Mouse (Mus musculus): Measurements from ENCODE around the gene Nono. TPM values are rescaled to one million over a fixed set of nuclear protein-coding genes. Genes with fewer than 3 reads are reported as not detected.

The Nono gene
- total RNA-seq (2021): 10 to 100 TPM; 58.2 to 60.3 TPM
- long read RNA-seq, experiment 1, transcript Nono-201 (12 exons, 2,562 nt): major isoform, 25 of 39 reads
- long read RNA-seq, experiment 1, partial matches to known transcripts: 4 of 39 reads
- long read RNA-seq, experiment 1, other reads (novel, unspliced or antisense): 9 of 39 reads
- long read RNA-seq, experiment 2, transcript Nono-201 (12 exons, 2,562 nt): major isoform, 14 of 24 reads
- long read RNA-seq, experiment 2, partial matches to known transcripts: 3 of 24 reads
- long read RNA-seq, experiment 2, other reads (novel, unspliced or antisense): 7 of 24 reads

- peak; percentile 83 to 93 for DNase-seq
These were observed at the start of gene Nono for GRCm38 (mm10) chrX:101429142-101429949. Gene Nono (plus strand): TSS chrX:101429318.

- no peak for DNase-seq
These were observed 49.4 kb upstream of the Nono start for GRCm38 (mm10) chrX:101379744-101380143.

GRCm38 (mm10) chrX:101383455-101383854 lies 45.7 kb upstream of the Nono start:
- no peak for DNase-seq

GRCm38 (mm10) chrX:101384439-101385137 lies 44.5 kb upstream of the Nono start:
- no peak for DNase-seq

GRCm38 (mm10) chrX:101386222-101386621 lies 42.9 kb upstream of the Nono start:
- no peak for DNase-seq

- DNase-seq: no peak
These were observed 40.1 kb upstream of the Nono start for GRCm38 (mm10) chrX:101388866-101389537.

- no peak for DNase-seq
These were observed 34.8 kb upstream of the Nono start for GRCm38 (mm10) chrX:101394341-101394740.

- no peak for DNase-seq
These were observed 32.7 kb upstream of the Nono start for GRCm38 (mm10) chrX:101396459-101396858.

- peak; percentile 29 to 30 for DNase-seq
These were observed 10.0 kb upstream of the Nono start for GRCm38 (mm10) chrX:101418946-101419724.

GRCm38 (mm10) chrX:101419725-101420699 lies 9.1 kb upstream of the Nono start:
- peak; percentile 88 to 92 for DNase-seq

- DNase-seq: peak in 1 of 2 experiments; percentile 9
These were observed 8.4 kb upstream of the Nono start, which contains the start of gene Zmym3 for GRCm38 (mm10) chrX:101420700-101421095. Gene Zmym3 (minus strand): TSS chrX:101420849.

GRCm38 (mm10) chrX:101423462-101423861 lies 5.7 kb upstream of the Nono start:
- no peak for DNase-seq

- DNase-seq: peak in 1 of 2 experiments; percentile 14
These were observed 1.3 kb upstream of the Nono start for GRCm38 (mm10) chrX:101427774-101428173.

GRCm38 (mm10) chrX:101428785-101429141 lies 355 bp upstream of the Nono start:
- DNase-seq: no peak

GRCm38 (mm10) chrX:101429976-101430375 lies 858 bp downstream of the Nono start:
- DNase-seq: no peak

- DNase-seq: peak; percentile 37 to 66
These were observed 19.9 kb downstream of the Nono start, which contains the start of gene Itgb1bp2 for GRCm38 (mm10) chrX:101448886-101449475. Gene Itgb1bp2 (plus strand): TSS chrX:101449088.

GRCm38 (mm10) chrX:101451147-101451546 lies 22.0 kb downstream of the Nono start:
- DNase-seq: no peak

GRCm38 (mm10) chrX:101451591-101451990 lies 22.5 kb downstream of the Nono start:
- no peak for DNase-seq

GRCm38 (mm10) chrX:101472202-101472601 lies 43.1 kb downstream of the Nono start:
- DNase-seq: no peak
